Mouse (Mus musculus): ENCODE results near the gene Ehd4. TPM values are rescaled to one million over a fixed set of nuclear protein-coding genes. Genes with fewer than 3 reads are reported as not detected.

Ehd4 gene
- polyA plus RNA-seq, 1 experiment: 28.2 TPM

- WGBS: 84% methylated on average over 9 of the region's 9 CpGs
- no peak for DNase-seq (ENCODE audit: low read depth, low spot score)
Observed at GRCm38 (mm10) chr2:120048173-120048572, 106.2 kb downstream of the Ehd4 start.

- no peak for DNase-seq (ENCODE audit: low read depth, low spot score)
- WGBS: 45% methylated on average over 14 of the region's 14 CpGs
Observed at GRCm38 (mm10) chr2:120046486-120047310, 107.7 kb downstream of the Ehd4 start.

- DNase-seq (ENCODE audit: low read depth, low spot score): no peak
- 50% methylated on average over 3 of the region's 3 CpGs for WGBS
Observed at GRCm38 (mm10) chr2:120044676-120045075, 109.7 kb downstream of the Ehd4 start.

GRCm38 (mm10) chr2:120044101-120044603, 110.3 kb downstream of the Ehd4 start:
- DNase-seq (ENCODE audit: low read depth, low spot score): no peak
- WGBS: 37% methylated on average over 4 of the region's 4 CpGs

GRCm38 (mm10) chr2:120040991-120041390, 113.4 kb downstream of the Ehd4 start:
- no peak for DNase-seq (ENCODE audit: low read depth, low spot score)
- WGBS: 80% methylated on average over 5 of the region's 5 CpGs

Other genes starting within 250 kb of the Ehd4 start
- 9.1 and 19.2 TPM in 2 replicates for gene Mapkbp1, start 181.9 kb downstream of the Ehd4 start, polyA plus RNA-seq (2012; rRNA removed)
- gene Jmjd7, start 127.1 kb downstream of the Ehd4 start, polyA plus RNA-seq (2012; rRNA removed): 9.2 and 10.4 TPM in 2 replicates
- gene Gm28042, start 127.1 kb downstream of the Ehd4 start, polyA plus RNA-seq (2012; rRNA removed): 3.1 and 3.8 TPM in 2 replicates
- 3.2 and 5.4 TPM in 2 replicates for gene Pla2g4b, start 121.2 kb downstream of the Ehd4 start, polyA plus RNA-seq (2012; rRNA removed)
- gene Pla2g4e, start 90.7 kb upstream of the Ehd4 start, polyA plus RNA-seq (2012; rRNA removed): 0.05 TPM in 1 of 2 replicates, not detected in the other
- gene Pla2g4d, start 134.6 kb upstream of the Ehd4 start, polyA plus RNA-seq (2012; rRNA removed): not detected in 2 replicates
- gene Pla2g4f, start 159.6 kb upstream of the Ehd4 start, polyA plus RNA-seq (2012; rRNA removed): 0.21 and 0.22 TPM in 2 replicates
- gene Vps39, start 198.5 kb upstream of the Ehd4 start, polyA plus RNA-seq (2012; rRNA removed): 12.5 and 19.4 TPM in 2 replicates
- 7.4 and 15.0 TPM in 2 replicates for gene Ganc, start 249.3 kb upstream of the Ehd4 start, polyA plus RNA-seq (2012; rRNA removed)
- gene Tmem87a, start 249.5 kb upstream of the Ehd4 start, polyA plus RNA-seq (2012; rRNA removed): 8.1 and 10.3 TPM in 2 replicates